Mouse (Mus musculus) embryonic facial prominence, embryonic 13.5 days (tissue): ENCODE results near the gene Rnf5. TPM values are rescaled to one million over a fixed set of nuclear protein-coding genes. Genes with fewer than 3 reads are reported as not detected.

Experiments used
- ATAC-seq: fragments of 200-750 bp; cut with Nextera tagmentation; 2 replicates; pipeline ENCODE4 v1.8.0; 2017; ENCODE audit warnings: low read depth; ENCODE audit not compliant: insufficient number of reproducible peaks, insufficient read depth, low FRiP score, low TSS enrichment
- H3K27ac ChIP-seq: fragments of 300-500 bp; sonication (generic); 2 replicates; pipeline ENCODE4 v1.5.1; 2015; ENCODE audit warnings: moderate library complexity, mild to moderate bottlenecking, inconsistent platforms
- H3K27me3 ChIP-seq: fragments of 300-500 bp; sonication (generic); 2 replicates; pipeline ENCODE4 v1.6.1; 2015; ENCODE audit warnings: mild to moderate bottlenecking, inconsistent platforms
- H3K36me3 ChIP-seq: fragments of 300-500 bp; sonication (generic); 2 replicates; pipeline ENCODE4 v1.6.1; 2015; ENCODE audit warnings: mild to moderate bottlenecking, inconsistent platforms
- H3K4me1 ChIP-seq: fragments of 300-500 bp; sonication (generic); 2 replicates; pipeline ENCODE4 v1.6.1; 2015; ENCODE audit warnings: inconsistent platforms
- H3K4me2 ChIP-seq: fragments of 300-500 bp; sonication (generic); 2 replicates; pipeline ENCODE4 v1.6.1; 2015; ENCODE audit warnings: moderate library complexity, mild to moderate bottlenecking, inconsistent platforms
- H3K4me3 ChIP-seq: fragments of 300-500 bp; sonication (generic); 2 replicates; pipeline ENCODE4 v1.5.1; 2015; ENCODE audit warnings: mild to moderate bottlenecking, inconsistent platforms
- H3K9ac ChIP-seq: fragments of 300-500 bp; sonication (generic); 2 replicates; pipeline ENCODE4 v1.6.1; 2015; ENCODE audit warnings: mild to moderate bottlenecking, inconsistent platforms
- H3K9me3 ChIP-seq: fragments of 300-500 bp; sonication (generic); 2 replicates; pipeline ENCODE4 v1.6.1; 2016; ENCODE audit warnings: inconsistent platforms
- WGBS: fragments of 180-500 bp; shearing (Covaris S2); methylation state at CpG from one replicate; pipeline ENCODE4 v1.1.7; 2015; ENCODE audit warnings: mixed read lengths; 5-methylcytosine and 5-hydroxymethylcytosine counted together
- polyA plus RNA-seq: library from polyadenylated mRNA; unstranded; fragments of >200 nt; fragmentation: Nextera tagmentation; extraction: Ambion mirVana; gene quantifications from 2 replicates; pipeline ENCODE4 v1.2.1, GENCODE M21; 2015

Gene Rnf5
- polyA plus RNA-seq, 1 experiment from 2014 or later, result 130 TPM

- Histone ChIP-seq H3K4me1 (peaks cover 7% of the 10 kb centered on the region; the same call in 1 of the 2 replicates), H3K27ac (no peak overlapping the region), H3K9me3 (no peaks in the 10 kb centered on the region), H3K36me3 (no peaks in the 10 kb centered on the region), H3K27me3 (no peaks in the 10 kb centered on the region), H3K4me3 (no peak overlapping the region), H3K9ac (no peak overlapping the region), H3K4me2 (no peak overlapping the region)
- 86% methylated on average over 6 of the region's 6 CpGs for WGBS
- ATAC-seq, result no peak
Observed at GRCm38 (mm10) chr17:34560438-34560837, 43.1 kb downstream of the Rnf5 start.

DNA sequence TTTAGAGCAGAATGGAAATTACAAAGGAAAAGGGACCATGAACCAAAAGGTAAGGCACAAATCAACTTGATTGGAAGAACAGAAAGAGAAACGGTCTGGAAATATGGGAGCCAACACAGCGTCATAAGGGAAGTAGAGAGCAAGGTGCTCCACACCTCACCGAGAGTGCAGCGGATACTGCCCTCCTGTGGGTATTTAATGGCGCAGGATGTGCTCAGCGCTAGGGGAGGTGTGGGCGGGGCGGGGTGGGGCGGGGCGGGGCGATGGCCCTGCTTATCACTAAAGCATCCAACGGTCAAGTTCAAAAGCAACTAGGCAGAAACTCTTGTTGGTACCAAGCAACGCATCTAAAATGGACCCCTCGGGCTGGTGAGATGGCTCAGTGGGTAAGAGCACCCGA lies 43.6 kb downstream of the Rnf5 start:
- 31% methylated on average over 15 of the region's 15 CpGs for WGBS
- ATAC-seq, result no peak
- H3K36me3 ChIP-seq, result no peaks in the 10 kb centered on the region

GRCm38 (mm10) chr17:34559116-34559515 lies 44.4 kb downstream of the Rnf5 start:
- Histone ChIP-seq H3K36me3 (no peaks in the 10 kb centered on the region), H3K27ac (no peak overlapping the region), H3K4me3 (no peak overlapping the region), H3K4me2 (no peak overlapping the region), H3K27me3 (no peaks in the 10 kb centered on the region), H3K9ac (no peak overlapping the region), H3K4me1 (peaks cover 3% of the 10 kb centered on the region; the same call in 1 of the 2 replicates), H3K9me3 (no peaks in the 10 kb centered on the region)
- 83% methylated on average over 7 of the region's 7 CpGs for WGBS
- ATAC-seq, result no peak

More for the DNA sequence above, 43.6 kb downstream of the Rnf5 start:
- Histone ChIP-seq H3K27me3 (no peaks in the 10 kb centered on the region), H3K9me3 (no peaks in the 10 kb centered on the region), H3K27ac (no peak overlapping the region), H3K4me1 (peaks cover 7% of the 10 kb centered on the region; the same call in 1 of the 2 replicates), H3K9ac (no peak overlapping the region), H3K4me3 (no peak overlapping the region), H3K4me2 (no peak overlapping the region)

DNA sequence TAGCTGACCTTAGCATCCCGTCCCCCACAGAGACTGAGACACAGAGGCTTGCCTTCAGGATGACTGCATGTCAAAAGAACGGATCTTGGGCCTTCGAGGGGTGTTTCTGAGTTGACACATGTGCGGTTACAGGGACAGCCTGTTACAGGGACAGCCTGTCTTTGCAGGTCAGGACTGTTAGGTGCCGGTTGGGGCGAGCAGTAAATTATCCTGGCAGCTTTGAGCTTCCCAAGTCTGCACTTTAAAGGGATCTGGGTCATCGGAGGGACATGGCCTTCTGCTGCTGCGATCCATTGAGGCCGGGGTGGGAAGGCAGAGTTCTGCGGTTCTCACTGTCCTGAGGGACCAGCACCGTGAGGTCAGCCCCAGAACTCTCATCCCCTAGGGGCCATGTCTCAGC lies 46.1 kb downstream of the Rnf5 start:
- Histone ChIP-seq H3K4me1 (no peaks in the 10 kb centered on the region), H3K4me3 (no peak overlapping the region), H3K27ac (no peak overlapping the region), H3K27me3 (no peaks in the 10 kb centered on the region), H3K9ac (no peak overlapping the region), H3K9me3 (no peaks in the 10 kb centered on the region), H3K36me3 (no peaks in the 10 kb centered on the region), H3K4me2 (no peak overlapping the region)
- WGBS, result 73% methylated on average over 11 of the region's 11 CpGs
- ATAC-seq, result no peak

DNA sequence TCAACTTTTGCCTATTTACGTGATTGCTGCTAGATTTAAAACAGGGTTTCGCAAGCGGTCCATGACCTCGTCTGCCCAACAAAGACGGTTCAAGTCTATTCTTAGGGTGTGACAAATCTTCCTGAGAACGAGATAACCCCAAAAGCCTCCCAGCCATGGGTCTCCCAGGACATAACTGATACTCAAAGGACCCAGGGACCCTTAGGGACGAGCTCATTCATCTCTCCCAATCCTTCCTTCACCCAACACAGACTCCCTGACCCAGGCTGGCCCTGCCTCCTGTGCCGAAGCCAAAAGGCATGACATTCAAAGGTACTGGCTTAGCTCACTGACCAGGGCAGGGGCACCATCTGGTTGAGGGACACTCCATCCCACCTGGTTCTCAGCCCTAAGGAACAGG lies 47.1 kb downstream of the Rnf5 start:
- no peak for ATAC-seq
- no peaks in the 10 kb centered on the region for H3K4me1 ChIP-seq
- WGBS, result 79% methylated on average over 8 of the region's 8 CpGs

GRCm38 (mm10) chr17:34555483-34555882 lies 48.0 kb downstream of the Rnf5 start:
- Histone ChIP-seq H3K36me3 (no peaks in the 10 kb centered on the region), H3K27ac (no peak overlapping the region), H3K4me3 (no peak overlapping the region), H3K9ac (no peak overlapping the region), H3K4me1 (no peaks in the 10 kb centered on the region), H3K9me3 (no peaks in the 10 kb centered on the region), H3K27me3 (no peaks in the 10 kb centered on the region), H3K4me2 (no peak overlapping the region)
- WGBS, result 21% methylated on average over 5 of the region's 5 CpGs
- 0 out of 2 replicates have a peak, but pooled peaks have one; percentile 56 for ATAC-seq

More for the DNA sequence above, 47.1 kb downstream of the Rnf5 start:
- no peaks in the 10 kb centered on the region for H3K27me3 ChIP-seq
- H3K36me3 ChIP-seq, result no peaks in the 10 kb centered on the region
- H3K4me3 ChIP-seq, result no peak overlapping the region
- H3K4me2 ChIP-seq, result no peak overlapping the region
- no peaks in the 10 kb centered on the region for H3K9me3 ChIP-seq
- H3K9ac ChIP-seq, result no peak overlapping the region
- H3K27ac ChIP-seq, result no peak overlapping the region

Other genes with a start within 250 kb of the Rnf5 start
- 0.13 and 0.17 TPM in 2 replicates for gene Btnl2, start 248.9 kb downstream of the Rnf5 start, polyA plus RNA-seq
- gene Btnl1, start 226.6 kb downstream of the Rnf5 start, polyA plus RNA-seq, result 0.21 TPM in 1 of 2 replicates, not detected in the other
- gene BC051142, start 204.9 kb downstream of the Rnf5 start, polyA plus RNA-seq, result 0.52 and 0.96 TPM in 2 replicates
- not detected in 2 replicates for gene Btnl4, start 126.4 kb downstream of the Rnf5 start, polyA plus RNA-seq
- 0.54 TPM in 1 of 2 replicates, not detected in the other for gene Btnl6, start 86.3 kb downstream of the Rnf5 start, polyA plus RNA-seq
- 4.4 and 5.0 TPM in 2 replicates for gene Notch4, start 39.4 kb downstream of the Rnf5 start, polyA plus RNA-seq
- 5.3 and 6.0 TPM in 2 replicates for gene Gpsm3, start 13.9 kb downstream of the Rnf5 start, polyA plus RNA-seq
- gene Pbx2, start 12.4 kb downstream of the Rnf5 start, polyA plus RNA-seq, result 14.8 and 19.2 TPM in 2 replicates
- gene Ager, start 5.8 kb downstream of the Rnf5 start, polyA plus RNA-seq, result 3.6 and 4.2 TPM in 2 replicates
- 50.7 and 57.5 TPM in 2 replicates for gene Agpat1, start 572 bp upstream of the Rnf5 start, polyA plus RNA-seq
- gene Egfl8, start 12.3 kb upstream of the Rnf5 start, polyA plus RNA-seq, result 7.5 and 10.2 TPM in 2 replicates
- gene Ppt2, start 24.8 kb upstream of the Rnf5 start, polyA plus RNA-seq, result 21.6 and 22.2 TPM in 2 replicates
- gene Prrt1, start 25.8 kb upstream of the Rnf5 start, polyA plus RNA-seq, result 0.55 and 0.78 TPM in 2 replicates
- 15.0 and 18.0 TPM in 2 replicates for gene Fkbpl, start 41.1 kb upstream of the Rnf5 start, polyA plus RNA-seq
- gene Atf6b, start 43.5 kb upstream of the Rnf5 start, polyA plus RNA-seq, result 97.8 and 106 TPM in 2 replicates
- 0.03 and 0.04 TPM in 2 replicates for gene Tnxb, start 66.8 kb upstream of the Rnf5 start, polyA plus RNA-seq
- gene C4b, start 140.2 kb upstream of the Rnf5 start, polyA plus RNA-seq, result 0.34 TPM in 1 of 2 replicates, not detected in the other
- not detected in 2 replicates for gene Cyp21a1, start 200.9 kb upstream of the Rnf5 start, polyA plus RNA-seq
- 25.4 and 29.4 TPM in 2 replicates for gene Stk19, start 233.3 kb upstream of the Rnf5 start, polyA plus RNA-seq
- gene Dxo, start 233.3 kb upstream of the Rnf5 start, polyA plus RNA-seq, result 66.3 and 75.1 TPM in 2 replicates
- gene Skiv2l, start 246.5 kb upstream of the Rnf5 start, polyA plus RNA-seq, result 52.2 and 55.6 TPM in 2 replicates
- 119 and 126 TPM in 2 replicates for gene Nelfe, start 246.7 kb upstream of the Rnf5 start, polyA plus RNA-seq